Mouse (Mus musculus) limb, embryonic 13.5 days (tissue): Measurements from ENCODE around the gene Ptch1. TPM values are rescaled to one million over a fixed set of nuclear protein-coding genes. Genes with fewer than 3 reads are reported as not detected.

Experiments
- polyA plus RNA-seq: library from polyadenylated mRNA; unstranded; fragments of >200 nt; fragmentation: Nextera tagmentation; extraction: Ambion mirVana; gene quantifications from 2 replicates; pipeline ENCODE4 v1.2.1, GENCODE M21; 2015

Ptch1 gene
- polyA plus RNA-seq, 1 experiment from 2014 or later, result 27.4 TPM

Other genes with a start within 250 kb of the Ptch1 start
- 22.2 and 23.2 TPM in 2 replicates for gene Fancc, start 76.3 kb downstream of the Ptch1 start, polyA plus RNA-seq
- 25.6 and 28.1 TPM in 2 replicates for gene Ercc6l2, start 241.6 kb upstream of the Ptch1 start, polyA plus RNA-seq